Mouse (Mus musculus): Measurements from ENCODE around the gene Ptprcap. TPM values are rescaled to one million over a fixed set of nuclear protein-coding genes. Genes with fewer than 3 reads are reported as not detected.

The Ptprcap gene
- polyA plus RNA-seq, 1 experiment from 2014 or later, result 0.28 TPM

DNA sequence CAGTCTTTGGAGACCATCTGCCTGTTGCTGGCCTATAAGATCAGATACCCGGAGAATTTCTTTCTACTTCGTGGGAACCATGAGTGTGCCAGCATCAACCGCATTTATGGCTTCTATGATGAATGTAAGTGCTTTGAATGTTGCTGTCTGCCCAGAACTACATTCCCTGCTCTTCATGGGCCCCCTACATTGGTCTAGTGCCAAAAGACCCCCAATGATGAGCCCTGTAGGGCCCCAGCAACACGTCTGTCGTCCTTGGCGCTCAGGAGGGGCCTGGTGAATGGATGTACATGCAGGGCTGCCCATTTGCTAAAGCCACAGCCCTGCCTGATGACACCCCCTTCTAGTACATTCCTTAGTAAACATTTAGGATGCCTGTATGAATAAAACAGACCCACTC, 39.7 kb downstream of the Ptprcap start:
- Histone ChIP-seq H3K27ac (ENCODE audit: low read length) (no peak overlapping the region), H3K9me3 (replicated peaks; ENCODE audit: control insufficient read depth, low read length, poor library complexity, severe bottlenecking) (no peaks in the 10 kb centered on the region), H3K27me3 (ENCODE audit: control insufficient read depth, insufficient read depth, low read depth, low read length) (no peaks in the 10 kb centered on the region), H3K4me3 (ENCODE audit: low read depth, low read length) (peak overlapping the region; percentile 95), H3K36me3 (ENCODE audit: control insufficient read depth, insufficient read depth, low read length) (peaks cover 20% of the 10 kb centered on the region), H3K4me2 (ENCODE audit: low read length) (peak overlapping the region; percentile 75), H3K4me1 (ENCODE audit: control insufficient read depth, insufficient read depth, low read length) (peaks cover 13% of the 10 kb centered on the region), H3K9ac (ENCODE audit: low read depth, low read length) (peak overlapping the region; percentile 98)
- 56% methylated on average over 6 of the region's 6 CpGs for WGBS
- ATAC-seq, result no peak

DNA sequence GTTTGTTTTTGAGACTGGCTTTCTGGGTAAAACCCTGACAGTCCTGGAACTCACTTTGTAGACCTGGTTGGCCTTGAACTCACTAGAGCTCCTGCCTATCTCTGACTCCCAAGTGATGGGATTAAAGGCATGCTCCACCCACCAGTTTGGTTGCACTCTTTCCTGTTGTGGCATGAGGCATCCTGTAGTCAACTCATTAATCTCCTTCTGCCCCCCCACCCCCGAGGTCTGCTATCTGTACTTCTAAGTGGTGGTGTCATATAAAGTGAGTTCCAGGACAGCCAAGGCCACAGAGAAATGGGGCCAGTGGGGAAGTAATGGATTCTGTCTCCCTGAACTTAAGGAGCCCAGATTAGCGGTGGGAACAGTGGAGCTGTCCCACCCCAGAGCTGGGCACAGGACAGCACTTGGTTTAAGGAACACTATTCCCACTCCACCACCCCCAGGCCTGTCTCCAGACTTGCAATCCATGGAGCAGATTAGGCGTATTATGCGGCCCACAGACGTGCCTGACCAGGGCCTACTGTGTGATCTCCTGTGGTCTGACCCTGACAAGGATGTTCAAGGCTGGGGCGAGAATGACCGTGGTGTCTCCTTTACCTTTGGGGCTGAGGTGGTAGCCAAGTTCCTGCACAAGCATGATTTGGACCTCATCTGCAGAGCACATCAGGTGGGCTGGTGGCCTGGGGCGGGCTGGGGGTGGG, 40.8 kb downstream of the Ptprcap start:
- H3K9ac ChIP-seq (ENCODE audit: low read depth, low read length), result no peak overlapping the region
- H3K27ac ChIP-seq (ENCODE audit: low read length), result no peak overlapping the region
- WGBS, result 91% methylated on average over 8 of the region's 8 CpGs
- no peaks in the 10 kb centered on the region for H3K27me3 ChIP-seq (ENCODE audit: control insufficient read depth, insufficient read depth, low read depth, low read length)
- H3K4me1 ChIP-seq (ENCODE audit: control insufficient read depth, insufficient read depth, low read length), result peaks cover 13% of the 10 kb centered on the region
- peaks cover 20% of the 10 kb centered on the region for H3K36me3 ChIP-seq (ENCODE audit: control insufficient read depth, insufficient read depth, low read length)
- no peak overlapping the region for H3K4me3 ChIP-seq (ENCODE audit: low read depth, low read length)
- no peak for ATAC-seq
- no peaks in the 10 kb centered on the region for H3K9me3 ChIP-seq (replicated peaks; ENCODE audit: control insufficient read depth, low read length, poor library complexity, severe bottlenecking)
- no peak overlapping the region for H3K4me2 ChIP-seq (ENCODE audit: low read length)

DNA sequence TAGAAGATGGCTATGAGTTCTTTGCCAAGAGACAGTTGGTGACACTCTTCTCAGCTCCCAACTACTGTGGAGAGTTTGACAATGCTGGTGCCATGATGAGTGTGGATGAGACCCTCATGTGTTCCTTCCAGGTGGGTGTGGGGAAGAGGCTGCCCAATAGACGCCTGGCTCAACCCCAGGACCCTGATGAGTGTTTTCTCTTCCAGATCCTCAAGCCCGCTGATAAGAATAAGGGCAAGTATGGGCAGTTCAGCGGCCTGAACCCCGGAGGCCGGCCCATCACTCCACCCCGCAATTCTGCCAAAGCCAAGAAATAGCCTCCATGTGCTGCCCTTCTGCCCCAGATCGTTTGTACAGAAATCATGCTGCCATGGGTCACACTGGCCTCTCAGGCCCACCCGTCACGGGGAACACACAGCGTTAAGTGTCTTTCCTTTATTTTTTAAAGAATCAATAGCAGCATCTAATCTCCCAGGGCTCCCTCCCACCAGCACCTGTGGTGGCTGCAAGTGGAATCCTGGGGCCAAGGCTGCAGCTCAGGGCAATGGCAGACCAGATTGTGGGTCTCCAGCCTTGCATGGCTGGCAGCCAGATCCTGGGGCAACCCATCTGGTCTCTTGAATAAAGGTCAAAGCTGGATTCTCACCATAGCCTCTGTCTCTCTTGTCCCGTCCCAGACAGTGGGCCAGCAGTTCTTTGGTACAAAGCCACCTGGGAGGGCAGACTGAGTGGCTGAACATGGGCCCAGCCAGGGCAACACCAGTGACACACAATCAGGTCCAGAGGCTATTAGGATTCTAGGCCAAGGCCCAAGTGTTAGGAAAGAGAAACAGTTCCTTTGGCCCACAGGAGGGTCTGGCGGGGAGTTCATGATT, 41.6 kb downstream of the Ptprcap start:
- no peak overlapping the region for H3K9ac ChIP-seq (ENCODE audit: low read depth, low read length)
- peaks cover 14% of the 10 kb centered on the region for H3K4me1 ChIP-seq (ENCODE audit: control insufficient read depth, insufficient read depth, low read length)
- H3K4me2 ChIP-seq (ENCODE audit: low read length), result no peak overlapping the region
- no peak for ATAC-seq
- H3K4me3 ChIP-seq (ENCODE audit: low read depth, low read length), result no peak overlapping the region
- no peaks in the 10 kb centered on the region for H3K9me3 ChIP-seq (replicated peaks; ENCODE audit: control insufficient read depth, low read length, poor library complexity, severe bottlenecking)
- no peak overlapping the region for H3K27ac ChIP-seq (ENCODE audit: low read length)
- peaks cover 20% of the 10 kb centered on the region for H3K36me3 ChIP-seq (ENCODE audit: control insufficient read depth, insufficient read depth, low read length)
- H3K27me3 ChIP-seq (ENCODE audit: control insufficient read depth, insufficient read depth, low read depth, low read length), result no peaks in the 10 kb centered on the region
- WGBS, result 79% methylated on average over 12 of the region's 12 CpGs

DNA sequence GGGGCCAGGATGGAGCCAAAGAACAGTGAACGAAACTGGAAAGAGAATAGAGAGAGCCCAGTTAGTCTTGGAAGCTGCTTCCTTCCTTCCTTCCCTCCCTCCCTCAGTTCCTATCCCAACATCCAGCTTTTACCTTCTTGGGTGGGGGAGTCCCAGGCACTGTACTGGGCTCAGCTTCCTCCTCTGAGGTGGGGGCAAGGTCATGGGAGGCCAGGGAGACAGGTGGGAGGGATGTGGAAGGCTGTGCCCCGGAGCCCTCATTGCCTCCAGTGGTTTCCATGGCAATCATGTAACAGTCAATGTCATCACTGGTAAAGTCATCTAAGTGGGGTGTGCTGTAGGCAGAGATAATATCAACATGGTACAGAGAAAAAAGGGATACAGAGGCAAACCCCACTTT, 42.6 kb downstream of the Ptprcap start:
- H3K4me2 ChIP-seq (ENCODE audit: low read length), result no peak overlapping the region
- H3K9me3 ChIP-seq (replicated peaks; ENCODE audit: control insufficient read depth, low read length, poor library complexity, severe bottlenecking), result no peaks in the 10 kb centered on the region
- no peak overlapping the region for H3K4me3 ChIP-seq (ENCODE audit: low read depth, low read length)
- whole genome bisulfite sequencing, result 81% methylated on average over 2 of the region's 2 CpGs
- peaks cover 25% of the 10 kb centered on the region for H3K4me1 ChIP-seq (ENCODE audit: control insufficient read depth, insufficient read depth, low read length)
- H3K27me3 ChIP-seq (ENCODE audit: control insufficient read depth, insufficient read depth, low read depth, low read length), result no peaks in the 10 kb centered on the region
- no peak for ATAC-seq
- H3K27ac ChIP-seq (ENCODE audit: low read length), result no peak overlapping the region
- H3K36me3 ChIP-seq (ENCODE audit: control insufficient read depth, insufficient read depth, low read length), result peaks cover 20% of the 10 kb centered on the region
- no peak overlapping the region for H3K9ac ChIP-seq (ENCODE audit: low read depth, low read length)

DNA sequence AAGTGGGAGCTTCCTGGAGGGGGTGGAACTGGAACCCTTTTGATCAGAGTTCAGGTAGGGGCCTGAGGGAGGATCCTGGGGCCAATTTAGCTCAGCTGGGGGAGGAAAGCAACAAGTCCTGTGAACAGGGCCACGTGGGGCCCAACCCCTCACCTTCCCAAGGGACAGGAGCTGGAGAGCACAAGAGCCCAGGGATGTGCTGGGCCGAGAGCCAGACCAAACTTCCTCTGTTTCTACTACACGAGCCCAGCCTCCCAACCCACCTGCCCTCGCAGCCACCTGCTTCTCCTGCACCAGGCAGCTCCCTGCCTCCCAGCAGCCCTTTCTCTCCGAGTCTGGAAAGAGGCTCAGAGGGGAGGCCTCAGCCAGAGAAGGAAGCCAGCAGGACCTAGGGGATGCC, 43.1 kb downstream of the Ptprcap start:
- ATAC-seq, result no peak
- Histone ChIP-seq H3K4me3 (ENCODE audit: low read depth, low read length) (no peak overlapping the region), H3K27ac (ENCODE audit: low read length) (no peak overlapping the region), H3K9ac (ENCODE audit: low read depth, low read length) (no peak overlapping the region), H3K9me3 (replicated peaks; ENCODE audit: control insufficient read depth, low read length, poor library complexity, severe bottlenecking) (no peaks in the 10 kb centered on the region), H3K4me2 (ENCODE audit: low read length) (no peak overlapping the region), H3K4me1 (ENCODE audit: control insufficient read depth, insufficient read depth, low read length) (peaks cover 24% of the 10 kb centered on the region), H3K27me3 (ENCODE audit: control insufficient read depth, insufficient read depth, low read depth, low read length) (no peaks in the 10 kb centered on the region), H3K36me3 (ENCODE audit: control insufficient read depth, insufficient read depth, low read length) (peaks cover 20% of the 10 kb centered on the region)
- WGBS, result 68% methylated on average over 5 of the region's 5 CpGs

DNA sequence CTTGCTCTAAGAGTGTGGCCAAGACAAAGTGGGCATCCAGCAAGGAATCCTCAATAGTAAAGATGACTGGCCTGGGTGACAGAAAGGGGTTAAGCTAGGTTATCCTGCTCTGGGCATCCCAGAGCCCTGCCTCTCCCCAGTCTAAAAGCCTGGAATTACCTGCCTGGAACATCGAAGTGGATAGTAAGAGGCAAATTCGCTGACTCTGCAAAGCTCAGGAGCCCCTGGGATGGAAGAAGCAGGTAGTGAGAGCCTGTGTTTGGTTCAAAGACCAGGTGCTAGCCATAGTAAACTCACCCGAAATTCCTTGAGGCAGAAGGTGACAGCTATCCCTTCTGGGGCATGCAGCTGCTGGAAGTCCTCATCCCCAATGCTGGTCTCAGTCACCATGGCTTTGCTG, 43.8 kb downstream of the Ptprcap start:
- no peak for ATAC-seq
- Histone ChIP-seq H3K27ac (ENCODE audit: low read length) (no peak overlapping the region), H3K4me3 (ENCODE audit: low read depth, low read length) (no peak overlapping the region), H3K9me3 (replicated peaks; ENCODE audit: control insufficient read depth, low read length, poor library complexity, severe bottlenecking) (no peaks in the 10 kb centered on the region), H3K27me3 (ENCODE audit: control insufficient read depth, insufficient read depth, low read depth, low read length) (no peaks in the 10 kb centered on the region), H3K36me3 (ENCODE audit: control insufficient read depth, insufficient read depth, low read length) (peaks cover 20% of the 10 kb centered on the region), H3K4me1 (ENCODE audit: control insufficient read depth, insufficient read depth, low read length) (peaks cover 28% of the 10 kb centered on the region), H3K4me2 (ENCODE audit: low read length) (no peak overlapping the region), H3K9ac (ENCODE audit: low read depth, low read length) (no peak overlapping the region)
- WGBS, result 66% methylated on average over 3 of the region's 3 CpGs

DNA sequence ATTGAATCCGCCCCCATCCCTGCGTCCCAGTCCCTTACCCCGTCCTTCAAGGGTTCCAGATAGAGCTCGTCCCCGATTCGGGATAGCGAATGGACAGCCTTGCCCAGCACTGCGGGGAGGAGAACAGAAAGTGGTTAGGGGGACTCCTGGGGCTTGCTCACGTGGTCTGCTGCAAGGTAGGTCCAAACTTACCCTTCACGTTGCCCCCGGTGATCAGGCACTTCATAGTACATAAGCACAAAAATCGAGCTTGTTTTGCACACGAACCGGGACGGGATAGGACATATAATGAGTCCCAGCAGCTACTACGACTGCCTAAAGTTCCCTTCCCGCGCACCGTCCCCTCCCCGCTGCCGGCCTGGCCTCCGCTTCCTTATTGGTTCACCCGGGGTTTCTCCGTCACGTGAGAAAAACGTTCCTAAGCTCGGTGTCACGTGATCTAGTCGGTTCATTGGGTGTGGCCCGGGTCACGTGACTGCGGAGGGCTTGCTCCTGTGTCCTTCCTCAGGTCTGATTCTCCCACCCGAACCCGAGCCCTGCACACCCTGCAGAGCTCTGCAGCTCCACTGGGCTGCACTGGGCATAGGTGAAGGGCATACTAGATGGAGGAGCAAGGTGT, 48.0 kb downstream of the Ptprcap start, which contains the start of gene Rad9a:
Gene Rad9a, minus strand, starts transcription at position 372 of the 619 bp plus-strand sequence.
- Histone ChIP-seq H3K27ac (ENCODE audit: low read length) (peak within 1 kb of the TSS; percentile 70; the same call in 1 of the 2 replicates), H3K9ac (ENCODE audit: low read depth, low read length) (peak within 1 kb of the TSS; percentile 85), H3K4me3 (ENCODE audit: low read depth, low read length) (peak within 1 kb of the TSS; percentile 57), H3K4me1 (ENCODE audit: control insufficient read depth, insufficient read depth, low read length) (peaks cover 23% of the 10 kb centered on the region), H3K4me2 (ENCODE audit: low read length) (peak within 1 kb of the TSS; percentile 97), H3K36me3 (ENCODE audit: control insufficient read depth, insufficient read depth, low read length) (peaks cover 7% of the 10 kb centered on the region; the same call in 1 of the 2 replicates), H3K9me3 (replicated peaks; ENCODE audit: control insufficient read depth, low read length, poor library complexity, severe bottlenecking) (no peaks in the 10 kb centered on the region), H3K27me3 (ENCODE audit: control insufficient read depth, insufficient read depth, low read depth, low read length) (peaks cover 2% of the 10 kb centered on the region)
- under 1% methylated on average over 34 of the region's 34 CpGs for WGBS
- peak; percentile 88 for ATAC-seq

DNA sequence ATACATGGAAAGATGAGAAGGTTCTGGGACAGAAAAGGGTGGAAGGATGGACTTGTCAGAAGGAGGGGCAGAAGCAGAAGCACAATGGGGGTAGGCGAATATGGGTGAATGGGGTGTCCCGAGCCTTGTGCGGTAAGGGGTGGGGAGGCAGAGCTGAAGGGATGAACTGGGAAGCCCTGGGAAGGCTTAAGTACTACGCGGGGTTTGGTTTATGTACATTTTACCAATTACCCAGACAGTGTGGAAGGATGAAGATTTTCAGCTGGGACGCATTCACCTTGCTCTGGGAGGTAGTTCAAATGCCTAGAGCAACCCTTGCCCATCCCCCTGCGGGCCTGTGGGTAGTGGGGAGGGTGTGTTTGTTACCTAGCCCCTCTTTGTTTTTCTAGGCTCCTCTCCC, 48.7 kb downstream of the Ptprcap start:
- 0 out of 2 replicates have a peak, but pooled peaks cover 2% of the 10 kb centered on the region for H3K36me3 ChIP-seq (ENCODE audit: control insufficient read depth, insufficient read depth, low read length)
- ATAC-seq, result peak; percentile 34
- peak overlapping the region; percentile 70; the same call in 1 of the 2 replicates for H3K27ac ChIP-seq (ENCODE audit: low read length)

More for the DNA sequence above, 48.7 kb downstream of the Ptprcap start:
- no peaks in the 10 kb centered on the region for H3K9me3 ChIP-seq (replicated peaks; ENCODE audit: control insufficient read depth, low read length, poor library complexity, severe bottlenecking)
- peaks cover 23% of the 10 kb centered on the region for H3K4me1 ChIP-seq (ENCODE audit: control insufficient read depth, insufficient read depth, low read length)
- peaks cover 2% of the 10 kb centered on the region for H3K27me3 ChIP-seq (ENCODE audit: control insufficient read depth, insufficient read depth, low read depth, low read length)
- WGBS, result 23% methylated on average over 7 of the region's 7 CpGs
- peak overlapping the region; percentile 97 for H3K4me2 ChIP-seq (ENCODE audit: low read length)
- peak overlapping the region; percentile 57 for H3K4me3 ChIP-seq (ENCODE audit: low read depth, low read length)
- peak overlapping the region; percentile 85 for H3K9ac ChIP-seq (ENCODE audit: low read depth, low read length)
